Mouse (Mus musculus) hematopoietic stem cell, adult 5-6 weeks (primary cell): ENCODE measurements around the gene Adam11. TPM values are rescaled to one million over a fixed set of nuclear protein-coding genes. Genes with fewer than 3 reads are reported as not detected.
"Not testable (repeated sequence)": the region's sequence is repeated elsewhere in the genome, so short reads cannot be mapped to it uniquely, and the experiment has no call there.

ENCODE experiments used
- ATAC-seq, 2 experiments: fragments of 125-278 bp in 1 of 2; replicated peaks in 1 of 2; 2 replicates each; pipeline ENCODE4 v1.8.0; 2016 to 2017; ENCODE audit warnings: inconsistent platforms in 2 of 2, mild to moderate bottlenecking in 2 of 2, moderate number of reproducible peaks in 2 of 2, low read depth in 1 of 2, moderate TSS enrichment in 1 of 2; ENCODE audit not compliant: low FRiP score in 2 of 2, poor library complexity in 2 of 2, severe bottlenecking in 2 of 2, insufficient read depth in 1 of 2, low TSS enrichment in 1 of 2
- total RNA-seq: library from RNA; stranded (forward); fragments of 172-1452, 232-1000 nt; gene quantifications from 2 replicates; pipeline ENCODE4 v1.2.3, GENCODE M21; 2017

Gene Adam11
- 3.5 and 4.1 TPM in 2 replicates for total RNA-seq

- no peak for ATAC-seq
Observed at GRCm38 (mm10) chr11:102761309-102762210, at the start of gene Adam11. Gene Adam11, plus strand, starts transcription at chr11:102761439.

- no peak for ATAC-seq
Observed at GRCm38 (mm10) chr11:102712411-102712810, 48.8 kb upstream of the Adam11 start.

GRCm38 (mm10) chr11:102714578-102714977, 46.7 kb upstream of the Adam11 start:
- not testable (repeated sequence) for ATAC-seq

- no peak for ATAC-seq
Observed at GRCm38 (mm10) chr11:102716135-102716534, 45.1 kb upstream of the Adam11 start.

- ATAC-seq: no peak
Observed at GRCm38 (mm10) chr11:102725574-102725973, 35.7 kb upstream of the Adam11 start.

GRCm38 (mm10) chr11:102728614-102729013, 32.6 kb upstream of the Adam11 start:
- ATAC-seq: peak; percentile 78 to 80

GRCm38 (mm10) chr11:102729835-102730234, 31.4 kb upstream of the Adam11 start:
- no peak for ATAC-seq

- ATAC-seq: no peak
Observed at GRCm38 (mm10) chr11:102731366-102731765, 29.9 kb upstream of the Adam11 start.

GRCm38 (mm10) chr11:102733146-102733545, 28.1 kb upstream of the Adam11 start:
- ATAC-seq: no peak

GRCm38 (mm10) chr11:102734961-102735360, 26.3 kb upstream of the Adam11 start:
- no peak for ATAC-seq

GRCm38 (mm10) chr11:102738046-102738445, 23.2 kb upstream of the Adam11 start:
- no peak for ATAC-seq

- ATAC-seq: peak; percentile 67 to 80
Observed at GRCm38 (mm10) chr11:102739278-102739966, 21.8 kb upstream of the Adam11 start.

GRCm38 (mm10) chr11:102740634-102741033, 20.6 kb upstream of the Adam11 start:
- ATAC-seq: no peak

GRCm38 (mm10) chr11:102741129-102741950, 19.9 kb upstream of the Adam11 start:
- ATAC-seq: peak; percentile 50 to 54; a peak in 2 of 4 replicates

GRCm38 (mm10) chr11:102742066-102742465, 19.2 kb upstream of the Adam11 start:
- ATAC-seq: no peak

GRCm38 (mm10) chr11:102742843-102743242, 18.4 kb upstream of the Adam11 start:
- ATAC-seq: no peak

- no peak for ATAC-seq
Observed at GRCm38 (mm10) chr11:102744746-102745145, 16.5 kb upstream of the Adam11 start.

GRCm38 (mm10) chr11:102747866-102748265, 13.4 kb upstream of the Adam11 start:
- ATAC-seq: no peak
